Comparison of ENCODE assay signal across 10 mouse cellular contexts in the genomic region with DNA sequence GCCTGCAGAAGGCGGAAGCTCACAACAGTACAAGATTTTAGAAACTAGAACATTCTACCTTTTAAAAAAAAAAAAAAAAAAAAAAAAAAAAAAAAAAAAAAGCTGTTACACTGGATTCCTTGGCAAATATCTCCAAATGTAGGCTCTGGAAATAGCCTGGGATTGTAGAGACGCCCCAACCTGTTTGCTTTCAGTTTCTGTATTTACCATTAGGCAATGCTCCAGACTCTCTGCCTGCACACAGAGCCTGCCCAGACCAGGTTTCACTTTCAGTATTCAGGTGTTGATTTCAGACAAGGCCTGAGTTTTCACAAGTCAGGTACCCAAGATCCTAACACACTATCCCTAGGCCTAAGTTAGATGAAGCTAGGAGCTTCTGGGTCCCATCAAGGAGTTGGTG. TPM values are rescaled to one million over a fixed set of nuclear protein-coding genes. Genes with fewer than 3 reads are reported as not detected.
DNase-seq lines count a peak whose midpoint lies in the region; ATAC-seq lines count a peak whose summit lies in the region.
"Had no signal": no experiment of that assay in that cellular context is flagged by ENCODE, and none has a peak within 500 bp of the region (broad histone marks: within the 10 kb centered on the region; RNA-seq: fewer than 3 reads in every experiment).

No protein-coding gene starts in this region.

- no peak overlapping the region for H3K9ac ChIP-seq in heart, embryonic 11.5 days (ENCODE audit: low read depth, low read length)
- no peak overlapping the region for H3K9ac ChIP-seq in neural tube, embryonic 15.5 days (replicated peaks)

- no peak overlapping the region for H3K4me2 ChIP-seq in heart, embryonic 11.5 days
- H3K4me2 ChIP-seq in neural tube, embryonic 15.5 days, result no peak overlapping the region

- no peak overlapping the region for H3K4me3 ChIP-seq in heart, embryonic 11.5 days (ENCODE audit: low read depth, low read length)
- no peak overlapping the region for H3K4me3 ChIP-seq in neural tube, embryonic 15.5 days (replicated peaks)

- no peak for ATAC-seq in heart, embryonic 11.5 days (replicated peaks; ENCODE audit: insufficient number of reproducible peaks, low FRiP score, low TSS enrichment)
- ATAC-seq in neural tube, embryonic 15.5 days (ENCODE audit: low FRiP score), result no peak

- peak; percentile 79 for DNase-seq in heart, adult 8-10 months (ENCODE audit: low spot score)
- peak; percentile 45 for DNase-seq in thymus, postnatal 14 days
- DNase-seq in thymus, postnatal 36 days, result no peak
- peak; percentile 66 for DNase-seq in large intestine, adult 2 months (ENCODE audit: low read depth, low spot score)
- DNase-seq in cerebellum, adult 9-11 months, result no peak
- DNase-seq in urinary bladder, postnatal 25 days (ENCODE audit: low spot score), result no peak
- DNase-seq: cerebellum, adult 8-10 months; gastrocnemius, postnatal 25 days had no signal

- no peaks in the 10 kb centered on the region for H3K36me3 ChIP-seq in heart, embryonic 11.5 days (ENCODE audit: control insufficient read depth, insufficient read depth, low read length)
- no peaks in the 10 kb centered on the region for H3K36me3 ChIP-seq in neural tube, embryonic 15.5 days

- no peak overlapping the region for H3K27ac ChIP-seq in heart, embryonic 11.5 days (ENCODE audit: low read depth, low read length)
- no peak overlapping the region for H3K27ac ChIP-seq in neural tube, embryonic 15.5 days (replicated peaks)

- H3K4me1 ChIP-seq in heart, embryonic 11.5 days (ENCODE audit: control insufficient read depth, insufficient read depth, low read length), result peaks cover 35% of the 10 kb centered on the region
- no peaks in the 10 kb centered on the region for H3K4me1 ChIP-seq in neural tube, embryonic 15.5 days

- no peaks in the 10 kb centered on the region for H3K27me3 ChIP-seq in heart, embryonic 11.5 days (ENCODE audit: control insufficient read depth, insufficient read depth, low read length)
- no peaks in the 10 kb centered on the region for H3K27me3 ChIP-seq in neural tube, embryonic 15.5 days (replicated peaks)

- no peaks in the 10 kb centered on the region for H3K9me3 ChIP-seq in heart, embryonic 11.5 days (replicated peaks; ENCODE audit: control insufficient read depth, low read length)
- no peaks in the 10 kb centered on the region for H3K9me3 ChIP-seq in neural tube, embryonic 15.5 days (replicated peaks)

- 77% methylated on average over 2 of the region's 2 CpGs for WGBS in heart, embryonic 11.5 days (ENCODE audit: insufficient replicate concordance)
- WGBS in large intestine, adult 2 months, result 40% methylated on average over 2 of the region's 2 CpGs
- 100% methylated on average over 2 of the region's 2 CpGs for WGBS in neural tube, embryonic 15.5 days

RNA-seq across cellular contexts. Expression of a gene that starts 44.3 kb away (rescaled TPM):
- total RNA-seq in heart, adult 8-10 months (2022), result under 1 TPM; 0.32 to 0.41 (median 0.36) TPM
- 4.8 and 5.3 TPM in 2 replicates for polyA plus RNA-seq in heart, embryonic 11.5 days (2014; fragmentation: Nextera tagmentation; extraction: Ambion mirVana)
- polyA plus RNA-seq in large intestine, adult 2 months (2012; rRNA removed), result 6.1 and 10.7 TPM in 2 replicates
- polyA plus RNA-seq in neural tube, embryonic 15.5 days (2015; fragmentation: Nextera tagmentation; extraction: Ambion mirVana), result 5.7 and 11.9 TPM in 2 replicates

RNA-seq across cellular contexts. Expression of a gene that starts 47.4 kb away (rescaled TPM):
- total RNA-seq in heart, adult 8-10 months (2022), result not detected
- not detected in 2 replicates for polyA plus RNA-seq in heart, embryonic 11.5 days (2014; fragmentation: Nextera tagmentation; extraction: Ambion mirVana)
- polyA plus RNA-seq in large intestine, adult 2 months (2012; rRNA removed), result 0.37 TPM in 1 of 2 replicates, not detected in the other
- polyA plus RNA-seq in neural tube, embryonic 15.5 days (2015; fragmentation: Nextera tagmentation; extraction: Ambion mirVana), result not detected in 2 replicates
- total RNA-seq: gastrocnemius, postnatal 25 days had no signal

RNA-seq across cellular contexts. Expression of a gene that starts 49.6 kb away (rescaled TPM):
- total RNA-seq in heart, adult 8-10 months (2022), result not detected
- not detected in 2 replicates for polyA plus RNA-seq in heart, embryonic 11.5 days (2014; fragmentation: Nextera tagmentation; extraction: Ambion mirVana)
- polyA plus RNA-seq in large intestine, adult 2 months (2012; rRNA removed), result not detected in 2 replicates
- polyA plus RNA-seq in neural tube, embryonic 15.5 days (2015; fragmentation: Nextera tagmentation; extraction: Ambion mirVana), result not detected in 2 replicates
- total RNA-seq: gastrocnemius, postnatal 25 days had no signal

RNA-seq across cellular contexts. Expression of a gene that starts 54.9 kb away (rescaled TPM):
- not detected for total RNA-seq in heart, adult 8-10 months (2022)
- polyA plus RNA-seq in heart, embryonic 11.5 days (2014; fragmentation: Nextera tagmentation; extraction: Ambion mirVana), result not detected in 2 replicates
- 0.26 TPM in 1 of 2 replicates, not detected in the other for polyA plus RNA-seq in large intestine, adult 2 months (2012; rRNA removed)
- polyA plus RNA-seq in neural tube, embryonic 15.5 days (2015; fragmentation: Nextera tagmentation; extraction: Ambion mirVana), result not detected in 2 replicates
- total RNA-seq: gastrocnemius, postnatal 25 days had no signal

Comparison
In these comparisons a context has a peak if more than half of its experiments do, and no peak if none do; other contexts are left out.
1. DNase-seq: peak in heart, adult 8-10 months (single experiment), thymus, postnatal 14 days (single experiment) and large intestine, adult 2 months (single experiment); none in thymus, postnatal 36 days (0 of 2), cerebellum, adult 9-11 months (single experiment) and urinary bladder, postnatal 25 days (single experiment).